Mouse (Mus musculus): ENCODE results near the gene Dnajc21. TPM values are rescaled to one million over a fixed set of nuclear protein-coding genes. Genes with fewer than 3 reads are reported as not detected.

Dnajc21 gene
- polyA plus RNA-seq, 1 experiment from 2014 or later: 13.3 TPM

GRCm38 (mm10) chr15:10426545-10427266, 43.6 kb downstream of the Dnajc21 start:
- Histone ChIP-seq H3K9ac (no peak overlapping the region), H3K27ac (no peak overlapping the region), H3K36me3 (no peaks in the 10 kb centered on the region), H3K4me2 (replicated peaks) (no peak overlapping the region), H3K4me1 (replicated peaks) (no peaks in the 10 kb centered on the region), H3K4me3 (replicated peaks) (no peak overlapping the region), H3K9me3 (no peaks in the 10 kb centered on the region), H3K27me3 (replicated peaks) (no peaks in the 10 kb centered on the region)
- WGBS: 92% methylated on average over 13 of the region's 13 CpGs
- ATAC-seq: no peak

GRCm38 (mm10) chr15:10426124-10426523, 44.2 kb downstream of the Dnajc21 start:
- no peaks in the 10 kb centered on the region for H3K9me3 ChIP-seq
- no peak overlapping the region for H3K4me3 ChIP-seq (replicated peaks)
- H3K27ac ChIP-seq: no peak overlapping the region
- no peaks in the 10 kb centered on the region for H3K4me1 ChIP-seq (replicated peaks)
- no peaks in the 10 kb centered on the region for H3K36me3 ChIP-seq
- no peak for ATAC-seq
- 90% methylated on average over 6 of the region's 6 CpGs for WGBS
- no peak overlapping the region for H3K4me2 ChIP-seq (replicated peaks)
- H3K27me3 ChIP-seq (replicated peaks): no peaks in the 10 kb centered on the region
- no peak overlapping the region for H3K9ac ChIP-seq

GRCm38 (mm10) chr15:10421785-10422144, 48.6 kb downstream of the Dnajc21 start:
- Histone ChIP-seq H3K4me2 (replicated peaks) (no peak overlapping the region), H3K4me1 (replicated peaks) (no peaks in the 10 kb centered on the region), H3K27ac (no peak overlapping the region), H3K9ac (no peak overlapping the region), H3K9me3 (no peaks in the 10 kb centered on the region), H3K27me3 (replicated peaks) (no peaks in the 10 kb centered on the region), H3K36me3 (no peaks in the 10 kb centered on the region), H3K4me3 (replicated peaks) (no peak overlapping the region)
- no peak for ATAC-seq
- 63% methylated on average over 1 of the region's 1 CpGs for WGBS

GRCm38 (mm10) chr15:10421138-10421784, 49.1 kb downstream of the Dnajc21 start:
- no peaks in the 10 kb centered on the region for H3K4me1 ChIP-seq (replicated peaks)
- H3K4me2 ChIP-seq (replicated peaks): no peak overlapping the region
- H3K9me3 ChIP-seq: no peaks in the 10 kb centered on the region
- H3K9ac ChIP-seq: no peak overlapping the region
- H3K27me3 ChIP-seq (replicated peaks): no peaks in the 10 kb centered on the region
- H3K27ac ChIP-seq: no peak overlapping the region
- H3K4me3 ChIP-seq (replicated peaks): no peak overlapping the region
- no peak for ATAC-seq
- no peaks in the 10 kb centered on the region for H3K36me3 ChIP-seq
- WGBS: 43% methylated on average over 7 of the region's 7 CpGs

GRCm38 (mm10) chr15:10413656-10414055, 56.7 kb downstream of the Dnajc21 start:
- WGBS: 87% methylated on average over 6 of the region's 6 CpGs
- Histone ChIP-seq H3K9ac (no peak overlapping the region), H3K27me3 (replicated peaks) (no peaks in the 10 kb centered on the region)

GRCm38 (mm10) chr15:10410881-10411280, 59.4 kb downstream of the Dnajc21 start:
- H3K27me3 ChIP-seq (replicated peaks): no peaks in the 10 kb centered on the region
- WGBS: 91% methylated on average over 2 of the region's 2 CpGs
- no peak overlapping the region for H3K27ac ChIP-seq
- H3K4me3 ChIP-seq (replicated peaks): no peak overlapping the region
- no peaks in the 10 kb centered on the region for H3K9me3 ChIP-seq
- ATAC-seq: no peak
- H3K4me2 ChIP-seq (replicated peaks): no peak overlapping the region
- H3K4me1 ChIP-seq (replicated peaks): no peaks in the 10 kb centered on the region
- H3K9ac ChIP-seq: no peak overlapping the region
- H3K36me3 ChIP-seq: no peaks in the 10 kb centered on the region

More at GRCm38 (mm10) chr15:10413656-10414055, 56.7 kb downstream of the Dnajc21 start:
- Histone ChIP-seq H3K4me3 (replicated peaks) (no peak overlapping the region), H3K36me3 (no peaks in the 10 kb centered on the region), H3K4me2 (replicated peaks) (no peak overlapping the region), H3K9me3 (no peaks in the 10 kb centered on the region), H3K4me1 (replicated peaks) (no peaks in the 10 kb centered on the region), H3K27ac (no peak overlapping the region)
- ATAC-seq: no peak

- no peak overlapping the region for H3K4me2 ChIP-seq (replicated peaks)
- WGBS: 81% methylated on average over 3 of the region's 3 CpGs
- H3K27ac ChIP-seq: no peak overlapping the region
These were observed 60.5 kb downstream of the Dnajc21 start for GRCm38 (mm10) chr15:10409842-10410241.

GRCm38 (mm10) chr15:10400415-10400814, 69.9 kb downstream of the Dnajc21 start:
- Histone ChIP-seq H3K4me1 (replicated peaks) (no peaks in the 10 kb centered on the region), H3K27me3 (replicated peaks) (no peaks in the 10 kb centered on the region), H3K9ac (no peak overlapping the region), H3K27ac (no peak overlapping the region), H3K4me3 (replicated peaks) (no peak overlapping the region), H3K36me3 (no peaks in the 10 kb centered on the region), H3K4me2 (replicated peaks) (no peak overlapping the region), H3K9me3 (no peaks in the 10 kb centered on the region)
- ATAC-seq: no peak
- WGBS: 66% methylated on average over 3 of the region's 3 CpGs

More at GRCm38 (mm10) chr15:10409842-10410241, 60.5 kb downstream of the Dnajc21 start:
- ATAC-seq: no peak
- Histone ChIP-seq H3K27me3 (replicated peaks) (no peaks in the 10 kb centered on the region), H3K36me3 (no peaks in the 10 kb centered on the region), H3K9ac (no peak overlapping the region), H3K9me3 (no peaks in the 10 kb centered on the region), H3K4me1 (replicated peaks) (no peaks in the 10 kb centered on the region), H3K4me3 (replicated peaks) (no peak overlapping the region)

- ATAC-seq: peak; percentile 41; the same call in 1 of the 2 replicates
- no peak overlapping the region for H3K9ac ChIP-seq
- no peak overlapping the region for H3K4me2 ChIP-seq (replicated peaks)
- no peaks in the 10 kb centered on the region for H3K27me3 ChIP-seq (replicated peaks)
- H3K27ac ChIP-seq: no peak overlapping the region
- no peak overlapping the region for H3K4me3 ChIP-seq (replicated peaks)
- 67% methylated on average over 2 of the region's 2 CpGs for WGBS
- no peaks in the 10 kb centered on the region for H3K9me3 ChIP-seq
- H3K4me1 ChIP-seq (replicated peaks): no peaks in the 10 kb centered on the region
- no peaks in the 10 kb centered on the region for H3K36me3 ChIP-seq
These were observed 70.5 kb downstream of the Dnajc21 start for GRCm38 (mm10) chr15:10399795-10400194.

Other genes starting within 250 kb of the Dnajc21 start
- not detected in 2 replicates for gene Gm21973, start 145.1 kb downstream of the Dnajc21 start, polyA plus RNA-seq (2015; fragmentation: Nextera tagmentation; extraction: Ambion mirVana)
- 0.11 and 0.46 TPM in 2 replicates for gene Agxt2, start 112.0 kb downstream of the Dnajc21 start, polyA plus RNA-seq (2015; fragmentation: Nextera tagmentation; extraction: Ambion mirVana)
- 94.7 and 127 TPM in 2 replicates for gene Brix1, start 15.4 kb upstream of the Dnajc21 start, polyA plus RNA-seq (2015; fragmentation: Nextera tagmentation; extraction: Ambion mirVana)
- 25.6 and 26.6 TPM in 2 replicates for gene Rad1, start 15.5 kb upstream of the Dnajc21 start, polyA plus RNA-seq (2015; fragmentation: Nextera tagmentation; extraction: Ambion mirVana)
- not detected in 2 replicates for gene Ttc23l, start 88.2 kb upstream of the Dnajc21 start, polyA plus RNA-seq (2015; fragmentation: Nextera tagmentation; extraction: Ambion mirVana)
- gene Rai14, start 244.1 kb upstream of the Dnajc21 start, polyA plus RNA-seq (2015; fragmentation: Nextera tagmentation; extraction: Ambion mirVana): 16.8 and 17.4 TPM in 2 replicates